Mouse (Mus musculus): Measurements from ENCODE around the gene Chaf1b.

Chaf1b gene

DNA sequence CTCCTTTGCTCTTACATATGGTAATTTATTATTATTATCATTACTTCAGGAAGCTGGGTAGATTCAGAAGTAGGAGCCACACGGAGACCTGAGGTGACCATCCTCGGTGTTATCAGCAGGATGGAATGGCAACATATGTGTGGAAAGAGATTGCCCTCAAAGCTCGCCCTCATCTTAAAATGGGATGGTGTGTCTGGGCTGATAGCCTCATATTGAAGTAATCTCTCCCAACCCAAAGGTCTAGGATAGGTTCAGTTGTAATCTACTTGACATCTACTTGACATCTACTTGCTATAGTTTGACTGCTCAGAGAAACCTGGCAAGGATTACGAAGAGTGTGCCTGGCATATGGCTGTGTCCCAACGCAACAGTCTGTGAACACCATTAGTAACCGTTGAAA, 60.6 kb downstream of the Chaf1b start:
- DNase-seq (ENCODE audit: low read depth, low spot score), result no peak

DNA sequence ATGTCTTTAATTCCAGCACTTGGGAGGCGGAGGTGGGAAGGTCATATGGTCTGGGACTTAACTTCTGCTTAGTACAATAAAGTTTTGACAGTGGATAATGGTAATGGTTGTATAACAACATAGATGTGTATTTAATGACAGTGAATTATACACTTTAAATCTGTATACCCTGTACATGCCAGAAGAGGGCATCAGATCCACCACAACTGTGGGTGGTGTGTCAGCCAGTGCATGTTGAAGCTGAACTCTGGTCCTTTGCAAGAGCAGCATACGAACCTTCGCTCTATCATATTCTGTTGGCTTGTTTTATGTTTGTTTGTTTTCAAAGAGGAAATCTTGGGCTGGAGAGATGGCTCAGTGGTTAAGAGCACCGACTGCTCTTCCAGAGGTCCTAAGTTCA, 63.7 kb downstream of the Chaf1b start:
- no peak for DNase-seq (ENCODE audit: low read depth, low spot score)
